Mouse (Mus musculus): ENCODE measurements at regions not wholly inside any gene's neighbourhood (a gene's known extent, or its start where the extent isn't known, plus 50 kb on each side); places are given as distances from the start of the nearest gene placed in this dataset.
A peak's percentile ranks its signal among the peaks of the same experiment; 100 is the strongest.

GRCm38 (mm10) chr2:173334856-173335595 lies 58.7 kb upstream of the Pmepa1 start:
- DNase-seq: no peak

GRCm38 (mm10) chr2:173335859-173336258 lies 59.5 kb upstream of the Pmepa1 start:
- peak; percentile 57 for DNase-seq

GRCm38 (mm10) chr2:173337666-173338065 lies 61.3 kb upstream of the Pmepa1 start:
- no peak for DNase-seq

GRCm38 (mm10) chr2:173338671-173339070 lies 62.3 kb upstream of the Pmepa1 start:
- no peak for DNase-seq

DNA sequence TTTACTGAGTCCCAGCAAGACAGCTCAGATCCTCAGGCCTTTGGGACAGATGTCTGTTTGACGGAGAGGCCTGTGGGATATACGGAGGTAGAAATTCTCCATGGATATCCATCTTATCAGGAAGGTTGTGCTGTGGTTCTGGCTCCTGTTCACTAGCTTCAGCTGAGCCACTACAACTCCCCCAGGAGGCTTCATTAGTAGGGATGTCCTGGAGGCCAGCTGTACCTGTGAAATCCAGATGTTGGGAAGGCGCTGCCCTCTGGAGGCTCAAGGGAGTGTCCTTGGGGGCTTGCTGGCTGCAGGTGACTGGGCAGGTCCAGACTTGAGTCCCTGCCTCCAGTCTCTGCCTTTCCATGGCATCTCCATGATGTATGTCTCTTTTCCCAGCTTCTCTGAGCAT lies 62.9 kb upstream of the Pmepa1 start:
- DNase-seq: no peak

DNA sequence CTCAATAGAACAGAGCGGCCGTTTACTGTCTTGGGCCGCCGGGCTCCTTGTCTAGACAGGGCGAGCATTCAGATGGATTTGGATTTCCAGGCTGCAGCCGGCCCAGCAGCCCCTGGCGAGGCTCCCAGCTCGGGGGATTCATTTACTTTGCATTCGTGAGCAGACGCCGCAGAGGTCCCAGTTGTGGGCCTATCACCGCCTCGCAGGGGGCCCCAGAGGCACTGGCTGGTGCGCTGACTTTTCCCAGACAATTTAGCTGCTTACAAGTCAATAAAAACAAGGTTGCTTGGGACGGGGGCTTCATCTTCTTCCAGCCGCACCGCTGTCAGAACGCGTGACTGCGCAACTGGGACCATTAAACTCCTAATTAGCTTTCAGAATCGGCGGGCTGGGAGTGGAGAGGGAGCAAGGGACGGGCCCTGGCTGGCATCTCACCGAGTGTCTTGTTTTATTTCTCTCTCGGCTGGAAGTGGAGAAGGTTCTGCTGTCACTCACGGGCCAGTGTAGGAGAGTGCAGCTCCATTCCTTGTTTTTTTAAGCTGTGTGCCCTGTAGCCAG lies 63.8 kb upstream of the Pmepa1 start:
- DNase-seq: no peak

DNA sequence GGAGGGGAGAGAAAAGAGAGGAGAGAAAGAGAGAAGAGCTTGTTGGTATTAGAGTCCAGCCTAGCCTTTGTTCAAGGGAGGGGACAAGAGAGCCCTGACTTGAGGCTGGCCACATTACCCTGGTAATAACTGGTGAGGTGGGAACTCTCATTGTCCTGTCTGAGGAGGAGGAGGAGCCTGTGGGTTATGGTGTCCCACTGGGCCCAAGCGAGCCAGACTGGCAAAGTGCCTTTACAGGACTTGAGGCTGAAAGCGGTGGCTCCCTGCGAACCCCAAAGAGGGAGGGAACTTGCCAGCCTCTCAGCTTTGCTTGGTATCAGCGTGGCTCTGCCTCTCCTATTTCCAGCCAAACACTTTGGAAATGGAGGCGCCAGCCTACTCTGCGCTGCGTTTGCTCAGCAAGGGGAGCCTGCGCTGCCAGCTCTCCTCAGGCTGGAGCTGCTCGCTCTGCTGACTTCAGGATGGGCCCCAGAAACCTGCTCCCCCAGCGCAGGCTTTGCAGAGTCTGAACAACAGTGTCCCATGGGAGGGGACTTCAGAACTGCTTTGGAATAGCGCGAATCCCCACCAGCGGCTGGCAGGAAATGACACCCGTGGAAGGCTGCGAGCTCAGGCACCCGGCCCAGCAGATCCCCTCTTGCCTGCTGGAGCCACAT lies 66.4 kb upstream of the Pmepa1 start:
- no peak for DNase-seq

DNA sequence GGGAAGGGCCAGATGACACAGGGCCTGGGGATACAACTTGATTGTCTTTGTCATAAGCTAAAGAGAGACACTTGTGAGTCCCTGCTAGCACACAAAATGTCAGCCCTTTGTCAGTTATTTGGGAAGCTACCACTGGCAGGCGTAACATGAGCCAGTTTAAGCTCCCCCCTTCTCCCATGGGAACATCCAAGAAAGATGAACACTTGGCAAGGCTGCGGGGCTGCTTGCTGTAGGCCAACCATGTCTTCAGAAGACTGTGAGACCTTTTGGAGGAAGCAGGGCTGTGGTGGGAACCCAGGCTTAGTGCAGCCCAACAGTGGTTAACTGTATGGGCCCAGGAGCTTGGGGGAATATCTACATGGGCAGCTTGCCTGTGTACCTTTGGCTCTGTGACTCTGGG lies 67.3 kb upstream of the Pmepa1 start:
- DNase-seq: no peak

DNA sequence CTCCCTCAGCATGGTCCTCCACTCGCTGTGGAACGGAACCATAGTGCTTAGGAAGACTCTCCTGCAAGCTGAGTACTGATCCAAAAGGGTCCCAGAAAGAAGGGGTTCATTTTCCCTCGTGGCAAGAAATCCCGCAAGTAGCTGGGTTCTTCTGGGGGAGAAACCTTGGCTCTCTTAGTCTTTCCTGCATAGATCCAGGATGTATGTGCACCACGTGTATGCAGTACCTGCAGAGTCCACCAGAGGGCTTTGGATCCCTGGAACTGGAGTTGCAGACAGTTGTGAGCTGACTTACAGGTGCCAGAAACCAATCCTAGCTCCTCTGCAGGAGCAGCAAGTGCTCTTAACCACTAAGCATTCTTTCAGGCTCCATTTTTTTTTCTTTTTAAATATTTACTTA lies 67.9 kb upstream of the Pmepa1 start:
- DNase-seq: no peak

DNA sequence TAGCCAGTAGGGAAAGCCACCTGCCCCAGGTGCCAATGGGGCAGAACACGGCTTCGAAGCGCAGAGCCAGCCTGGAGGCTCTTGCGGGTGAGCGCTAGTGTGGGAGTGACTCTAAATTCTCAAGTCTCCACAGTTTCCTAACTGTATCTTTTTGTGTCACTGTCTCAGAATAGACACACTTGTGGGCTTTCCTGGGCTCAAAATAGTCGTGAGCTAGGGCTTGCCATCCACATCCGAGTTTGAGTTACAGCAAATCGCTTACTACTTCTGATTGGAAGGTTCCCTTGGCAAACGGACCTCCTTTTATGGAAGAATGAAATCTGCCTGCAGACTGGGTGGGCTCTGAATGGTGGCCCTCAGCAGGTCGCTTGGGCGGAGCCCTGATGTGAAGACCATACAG lies 71.0 kb upstream of the Pmepa1 start:
- no peak for DNase-seq

DNA sequence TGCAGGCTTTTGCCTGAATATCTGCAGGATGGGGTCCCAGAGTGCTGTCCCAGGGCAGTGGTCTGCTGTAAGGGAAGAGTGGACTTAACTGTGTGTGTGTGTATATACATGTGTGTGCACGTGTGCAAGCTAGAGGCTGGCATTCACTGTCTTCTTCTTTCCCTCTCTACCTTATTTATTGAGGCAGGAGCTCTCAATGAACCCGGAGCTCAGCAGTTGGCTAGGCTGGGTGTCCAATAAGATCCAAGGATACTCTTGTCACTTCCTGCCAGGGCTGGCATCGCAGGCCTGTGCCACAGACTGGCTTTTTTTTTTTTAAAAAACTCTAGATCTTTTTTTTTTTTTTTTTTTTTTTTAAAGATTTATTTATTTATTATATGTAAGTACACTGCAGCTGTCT lies 72.4 kb upstream of the Pmepa1 start:
- DNase-seq: no peak

GRCm38 (mm10) chr2:173349510-173349909 lies 73.2 kb upstream of the Pmepa1 start:
- DNase-seq: no peak

DNA sequence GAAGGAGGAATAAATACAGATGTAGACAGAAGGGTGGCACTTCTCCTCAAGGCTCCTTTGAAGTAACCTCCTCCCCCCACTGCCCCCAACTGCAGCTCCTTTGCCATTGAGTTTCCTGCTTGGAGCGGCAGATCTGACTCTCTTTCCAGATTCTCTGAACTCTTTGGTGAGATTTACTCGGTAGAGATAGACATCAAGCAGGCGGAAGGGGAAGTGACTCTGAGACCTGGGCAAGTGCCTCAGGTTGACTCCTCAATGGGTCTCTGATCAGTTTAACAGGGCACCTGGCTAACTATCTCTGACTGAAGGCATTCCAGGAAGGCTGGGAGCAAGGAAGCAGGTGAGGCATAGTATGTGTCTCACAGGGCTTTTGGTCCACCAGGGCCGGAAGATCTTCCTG lies 73.6 kb upstream of the Pmepa1 start:
- DNase-seq: no peak

GRCm38 (mm10) chr2:173350405-173350804 lies 74.1 kb upstream of the Pmepa1 start:
- DNase-seq: no peak

DNA sequence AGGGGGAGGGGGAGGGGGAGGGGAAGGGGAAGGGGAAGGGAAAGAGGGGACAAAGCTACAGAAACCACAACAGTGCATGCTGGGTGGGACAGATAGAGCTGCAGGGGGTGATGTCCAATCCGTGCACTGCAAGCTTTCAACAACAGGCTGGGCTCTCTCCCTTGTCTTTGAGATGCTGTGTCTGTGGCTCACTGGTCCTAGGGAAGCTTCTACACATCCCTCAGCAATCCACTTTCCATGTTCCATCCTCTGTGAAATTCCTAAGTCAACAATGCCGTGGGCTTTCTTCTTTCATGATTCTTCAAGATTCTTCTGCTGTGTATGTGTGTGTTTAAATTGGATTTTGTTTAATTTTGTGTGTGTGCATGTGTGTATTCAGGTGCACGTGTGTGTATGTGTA lies 74.5 kb upstream of the Pmepa1 start:
- DNase-seq: no peak

GRCm38 (mm10) chr2:173351831-173352755 lies 75.8 kb upstream of the Pmepa1 start:
- DNase-seq: peak; percentile 28

GRCm38 (mm10) chr2:173352756-173353139 lies 76.4 kb upstream of the Pmepa1 start:
- no peak for DNase-seq

DNA sequence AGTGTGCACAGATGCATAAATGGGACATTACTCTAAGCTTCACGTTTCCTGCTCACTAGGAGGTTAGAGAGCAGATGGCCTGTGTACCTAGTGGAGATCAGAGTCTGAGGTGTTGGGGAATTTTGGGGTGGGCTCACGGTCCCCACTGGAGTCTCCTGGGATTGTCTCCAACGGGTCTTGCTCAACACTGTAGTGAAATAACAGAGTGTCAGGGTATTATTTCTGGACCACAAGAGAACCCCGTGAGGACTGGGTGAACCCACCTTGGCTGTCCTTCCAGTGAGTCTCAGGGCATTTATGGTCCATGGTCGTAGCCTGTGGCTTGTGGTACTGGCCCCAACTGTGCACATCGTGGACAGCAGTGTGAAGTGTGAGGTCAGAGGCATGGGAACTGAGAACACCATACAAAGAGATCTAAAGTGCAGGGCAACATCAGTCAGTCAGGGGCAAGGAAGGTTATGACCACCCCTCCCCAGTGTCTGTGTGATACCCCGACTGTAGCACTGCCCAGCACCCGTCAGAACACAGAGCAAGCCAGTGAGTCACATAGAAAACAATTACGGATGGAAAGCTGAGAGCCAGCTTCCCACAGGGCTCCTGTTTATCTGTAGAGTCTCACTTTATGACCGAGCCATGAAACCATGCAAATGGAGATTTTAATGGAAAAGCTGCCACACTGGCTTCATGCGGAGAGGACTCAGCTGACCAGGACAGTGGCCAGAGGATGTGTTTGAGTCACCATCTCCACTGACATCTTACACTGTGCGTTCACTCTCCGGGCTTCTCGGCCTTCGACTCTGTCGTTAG lies 77.3 kb upstream of the Pmepa1 start:
- no peak for DNase-seq

DNA sequence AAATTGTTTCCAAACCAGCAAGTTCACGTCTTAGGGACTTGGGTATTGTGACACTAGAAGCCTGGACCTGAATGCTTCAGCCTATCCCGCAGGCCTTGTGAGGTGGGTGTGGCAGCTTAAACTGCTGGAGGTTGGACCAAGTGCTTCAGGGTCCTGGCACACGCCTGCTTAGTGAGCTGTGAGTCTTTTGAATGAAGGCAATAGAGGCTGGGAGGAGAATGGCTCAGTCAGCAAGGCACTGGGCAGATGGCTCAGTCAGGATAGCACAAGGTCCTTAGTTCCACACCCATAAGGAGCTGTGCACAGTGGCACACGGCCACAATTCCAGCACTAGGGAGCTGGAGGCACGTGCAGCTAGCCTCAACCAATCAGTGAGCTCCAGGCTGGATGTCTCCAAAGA lies 80.5 kb upstream of the Pmepa1 start:
- DNase-seq: no peak

DNA sequence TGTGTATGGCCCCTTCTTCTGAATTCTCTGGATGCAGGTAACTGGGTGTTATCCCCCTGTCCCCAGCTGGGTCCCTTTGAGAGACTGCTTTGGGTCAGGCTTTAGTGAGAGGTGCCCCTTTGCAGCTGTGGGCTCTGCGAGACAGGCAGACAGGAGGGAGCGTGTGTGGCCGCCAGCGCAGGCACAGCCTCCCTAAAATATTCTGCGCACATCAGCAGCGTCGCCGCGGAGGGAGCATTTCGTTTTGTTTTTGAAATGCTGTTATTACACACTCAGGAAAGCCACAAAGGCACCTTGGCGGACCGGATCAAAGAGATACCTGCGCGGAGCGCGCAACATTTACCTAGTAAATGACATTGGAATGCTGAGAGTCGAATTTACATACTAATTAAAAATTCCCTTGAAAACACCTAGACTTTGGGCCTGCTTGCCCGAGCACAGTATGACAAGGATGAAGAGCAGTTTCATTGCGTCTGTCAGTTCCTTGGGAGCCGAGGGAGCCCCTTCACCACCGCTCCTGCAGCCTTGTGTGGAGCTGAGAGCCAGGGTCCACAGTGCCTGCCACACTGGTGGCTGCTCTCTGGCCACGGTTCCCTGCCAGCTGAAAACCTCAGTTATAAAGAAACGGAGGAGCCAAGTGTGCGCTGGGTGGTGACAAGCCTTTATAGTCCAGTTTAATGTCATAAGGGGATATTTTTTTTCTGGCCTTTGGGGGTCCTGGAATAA lies 89.3 kb upstream of the Pmepa1 start:
- DNase-seq: no peak

- DNase-seq: no peak
Observed at GRCm38 (mm10) chr2:173366734-173367133, 90.4 kb upstream of the Pmepa1 start.

Data from adrenal gland, adult 8-10 months (tissue).